Mouse (Mus musculus): Measurements from ENCODE around the gene 4921536K21Rik.

Gene 4921536K21Rik

DNA sequence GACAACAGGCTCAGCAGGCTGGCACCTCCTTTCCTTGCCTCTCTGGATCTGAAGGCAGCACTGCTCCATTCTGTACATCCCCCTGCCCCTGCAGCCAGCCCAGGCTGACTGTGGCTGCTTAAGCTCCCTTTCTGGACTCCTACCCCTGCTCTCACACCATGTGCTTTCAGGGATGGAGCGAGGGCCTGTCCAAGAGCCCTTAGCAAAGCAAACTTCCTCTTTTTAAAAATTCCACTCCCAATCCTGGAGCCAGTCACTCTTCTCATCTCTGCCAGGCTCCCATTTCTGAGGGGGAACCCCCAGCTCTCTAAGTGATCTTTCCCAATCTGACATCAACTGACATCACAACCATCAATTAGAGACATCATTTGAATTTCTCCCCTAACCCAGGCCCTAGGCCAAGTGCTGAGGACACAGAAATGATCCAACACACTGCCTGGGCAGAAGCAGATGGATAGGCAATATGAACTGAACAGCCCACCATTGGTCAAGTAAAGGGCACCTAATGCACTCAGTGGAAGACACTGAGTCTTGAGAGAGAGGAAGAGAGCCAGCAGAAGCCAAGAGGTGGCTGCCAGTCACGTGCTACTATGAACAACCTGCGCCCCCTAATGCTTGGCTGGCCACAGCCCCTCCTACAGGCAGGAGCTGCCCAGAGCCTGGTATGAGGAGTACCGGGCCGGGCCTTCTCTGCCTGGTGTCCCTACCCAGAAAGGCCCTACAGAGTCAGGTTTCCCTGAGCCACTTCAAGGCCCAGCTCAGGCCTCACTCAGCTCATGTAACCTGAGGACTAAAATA is 15.8 kb upstream of the 4921536K21Rik start:
- DNase-seq (ENCODE audit: low read depth), result peak; percentile 60

DNA sequence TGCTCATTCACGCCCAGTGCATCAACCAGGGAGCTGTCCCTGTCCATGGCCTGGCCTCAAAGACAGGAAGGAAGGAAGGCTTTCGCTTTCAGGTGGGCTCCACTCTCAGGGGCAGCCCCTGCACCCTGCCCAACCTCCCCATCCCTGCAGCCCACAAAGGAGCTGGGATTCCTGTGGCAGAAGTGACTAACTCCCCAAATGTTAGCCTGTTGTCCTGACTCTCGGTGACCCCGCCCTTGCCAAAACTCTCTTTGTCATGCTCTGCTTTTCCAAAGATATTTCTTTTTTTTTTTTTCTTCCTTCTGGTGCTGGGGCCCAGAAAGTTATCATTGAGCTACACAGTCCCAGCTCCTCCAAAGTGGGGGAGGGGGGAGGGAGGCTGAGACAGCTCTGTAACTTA is 14.3 kb upstream of the 4921536K21Rik start:
- peak; percentile 45 for DNase-seq (ENCODE audit: low read depth)

DNA sequence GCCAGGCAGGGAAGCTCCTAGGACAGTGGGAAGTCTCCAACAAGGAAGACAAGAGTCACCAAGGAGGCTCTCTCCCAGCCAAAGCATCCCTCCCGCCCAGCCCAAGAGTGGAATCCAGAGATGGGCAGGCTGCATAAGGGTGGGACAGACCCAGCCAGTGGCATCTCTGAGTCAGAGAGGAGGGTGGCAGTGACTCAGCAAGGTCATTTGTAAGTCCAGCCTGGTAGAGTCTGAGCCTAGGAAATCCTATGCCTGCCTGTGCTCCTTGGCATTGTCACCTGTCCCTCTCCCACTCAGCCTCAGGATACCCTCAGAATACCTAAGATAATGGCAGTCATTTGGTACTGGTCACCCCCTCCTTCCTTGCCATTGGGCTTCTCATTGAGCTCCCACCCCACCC is 10.5 kb upstream of the 4921536K21Rik start:
- DNase-seq (ENCODE audit: low read depth), result peak; percentile 23

- DNase-seq (ENCODE audit: low read depth), result no peak
Observed at GRCm38 (mm10) chr11:3904673-3905072, 9.8 kb upstream of the 4921536K21Rik start.

GRCm38 (mm10) chr11:3903046-3903445 is 8.1 kb upstream of the 4921536K21Rik start:
- DNase-seq (ENCODE audit: low read depth), result peak; percentile 81

- DNase-seq (ENCODE audit: low read depth), result no peak
Observed at GRCm38 (mm10) chr11:3902516-3902915, 7.6 kb upstream of the 4921536K21Rik start.

DNA sequence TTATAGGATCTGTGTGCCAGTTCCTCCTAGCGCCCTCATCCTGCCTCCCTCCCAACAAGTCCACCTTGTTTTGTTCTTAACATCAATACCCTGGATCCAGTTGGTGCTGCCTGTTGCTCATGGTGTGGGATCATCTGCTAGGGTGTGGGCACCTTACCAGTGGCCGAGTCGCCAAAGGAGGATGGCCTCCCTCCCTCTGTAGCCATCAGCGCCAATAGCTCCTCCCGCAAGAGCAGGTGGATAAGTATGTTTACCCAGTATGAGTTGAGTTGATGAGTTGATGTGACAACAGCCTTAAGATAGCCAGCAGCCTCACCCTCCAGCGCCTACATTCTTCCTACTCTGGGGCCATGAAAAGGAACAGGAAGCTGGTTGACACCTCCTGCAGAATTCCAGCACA is 5.4 kb upstream of the 4921536K21Rik start:
- no peak for DNase-seq (ENCODE audit: low read depth)

DNA sequence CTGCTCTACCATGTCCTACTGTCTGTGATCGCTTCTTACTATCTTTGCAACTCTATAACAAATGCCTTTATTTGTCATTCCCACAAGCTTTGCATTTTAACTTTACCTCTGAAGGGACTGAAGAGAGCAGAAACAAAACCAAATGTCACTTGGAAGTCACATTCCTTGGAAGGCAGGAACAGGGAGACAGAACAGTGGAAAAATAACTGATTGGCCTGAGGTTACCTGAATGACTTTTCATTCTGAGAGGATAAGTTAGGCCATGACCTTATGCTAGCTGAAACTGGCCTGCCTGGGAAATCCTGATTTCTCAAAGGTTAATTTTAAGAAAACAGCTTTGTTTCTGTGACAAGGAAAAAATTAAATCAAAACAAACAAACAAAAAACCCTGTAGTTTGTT is 1.0 kb upstream of the 4921536K21Rik start:
- DNase-seq (ENCODE audit: low read depth), result no peak

- no peak for DNase-seq (ENCODE audit: low read depth)
Observed at GRCm38 (mm10) chr11:3895458-3895857, 560 bp upstream of the 4921536K21Rik start.

DNA sequence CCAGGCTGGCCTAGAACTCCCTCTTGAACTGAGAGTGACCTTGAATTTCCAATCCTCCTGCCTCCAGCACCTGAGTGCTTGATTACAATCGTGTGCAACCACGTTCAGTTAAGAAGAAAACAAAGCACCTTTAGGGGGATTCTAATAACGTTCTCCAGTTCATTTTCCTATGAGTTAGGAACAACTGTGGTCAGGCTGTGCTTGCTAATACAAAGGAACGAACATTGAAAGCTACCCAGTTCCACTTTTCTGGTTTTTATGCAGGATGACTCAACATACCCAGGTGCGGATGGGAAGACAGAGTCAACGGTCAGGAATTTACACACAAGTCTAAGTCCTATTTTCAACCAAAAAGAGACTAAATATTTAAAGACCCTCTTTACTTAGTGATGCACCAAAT is 928 bp downstream of the 4921536K21Rik start:
- no peak for DNase-seq (ENCODE audit: low read depth)

- DNase-seq (ENCODE audit: low read depth), result no peak
Observed at GRCm38 (mm10) chr11:3887331-3887730, 7.6 kb downstream of the 4921536K21Rik start.

GRCm38 (mm10) chr11:3883711-3884110 is 11.2 kb downstream of the 4921536K21Rik start:
- no peak for DNase-seq (ENCODE audit: low read depth)

DNA sequence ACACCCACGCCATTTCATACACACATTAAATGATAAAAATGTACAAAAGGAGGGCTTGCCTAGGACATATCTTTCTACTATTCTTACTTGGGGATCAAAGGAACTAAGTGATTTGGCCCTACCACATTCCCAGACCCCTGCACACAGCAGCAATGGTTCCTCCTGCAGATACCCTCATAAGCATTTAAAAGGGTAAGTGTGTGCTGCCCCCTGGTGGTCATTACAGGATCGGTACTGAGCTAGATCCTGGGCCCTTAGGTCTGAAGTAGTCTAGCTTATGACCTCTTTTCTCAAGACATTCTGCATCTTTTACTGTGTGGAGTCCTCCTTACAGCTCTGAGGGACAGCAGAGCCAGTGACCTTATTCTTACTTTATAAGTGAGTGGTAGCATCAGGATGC is 15.1 kb downstream of the 4921536K21Rik start:
- DNase-seq (ENCODE audit: low read depth), result peak; percentile 91

DNA sequence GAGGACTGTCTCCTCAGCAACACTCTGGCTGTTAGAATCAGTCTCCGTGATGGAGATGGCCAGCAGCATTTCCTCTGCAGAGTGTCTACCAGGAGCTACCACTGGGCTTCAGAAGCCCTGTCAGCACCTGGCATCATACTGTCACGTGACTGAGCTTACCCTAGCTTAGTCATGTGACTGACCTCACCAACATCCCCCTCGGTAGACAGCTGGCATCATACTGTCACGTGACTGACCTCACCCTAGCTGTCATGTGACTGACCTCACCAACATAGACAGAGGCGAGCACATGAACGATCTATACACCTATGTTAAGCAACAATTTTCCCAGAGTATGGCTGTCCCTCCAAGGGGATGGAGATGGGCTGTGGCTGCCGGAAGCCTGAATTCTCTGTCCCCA is 16.2 kb downstream of the 4921536K21Rik start:
- DNase-seq (ENCODE audit: low read depth), result no peak

- no peak for DNase-seq (ENCODE audit: low read depth)
Observed at GRCm38 (mm10) chr11:3876419-3876818, 18.5 kb downstream of the 4921536K21Rik start.

- DNase-seq (ENCODE audit: low read depth), result no peak
Observed at GRCm38 (mm10) chr11:3864343-3864742, 30.6 kb downstream of the 4921536K21Rik start.

DNA sequence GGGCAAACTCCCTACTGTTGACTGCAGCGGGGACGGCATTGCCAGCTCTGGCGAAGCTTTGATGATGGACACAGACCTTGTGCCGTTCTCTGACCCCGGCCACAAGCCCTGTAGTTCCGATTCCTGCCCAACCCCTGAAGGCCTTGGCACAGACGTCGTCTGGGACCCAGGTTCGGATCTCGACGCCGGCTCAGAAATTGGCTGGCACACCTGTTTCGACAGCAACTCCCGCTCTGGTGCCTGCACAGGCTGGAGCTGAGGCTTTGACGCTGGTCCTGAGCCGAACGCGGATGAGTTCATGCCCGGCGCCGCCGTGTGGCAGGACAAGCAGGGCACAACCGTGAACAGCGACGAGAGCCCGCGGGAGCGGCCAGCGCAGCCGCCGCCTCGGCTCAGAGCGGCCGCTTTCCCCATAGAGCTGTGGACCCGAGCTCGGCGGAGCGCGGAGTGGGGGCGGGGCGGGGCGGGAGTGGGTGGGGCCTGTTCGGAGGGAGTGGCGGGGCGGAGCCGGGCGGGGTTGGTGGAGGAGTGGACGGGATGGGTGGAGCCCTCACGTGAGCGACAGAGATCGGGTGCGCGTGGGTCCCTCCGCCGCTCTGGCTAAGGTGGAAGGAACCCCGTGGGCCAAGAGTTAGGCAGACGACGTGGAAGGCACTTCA is 31.3 kb downstream of the 4921536K21Rik start, which contains the start of gene Osbp2:
TSS of gene Osbp2 (minus strand) at position 450 of the 659 bp plus-strand sequence.
- DNase-seq (ENCODE audit: low read depth), result peak; percentile 43

DNA sequence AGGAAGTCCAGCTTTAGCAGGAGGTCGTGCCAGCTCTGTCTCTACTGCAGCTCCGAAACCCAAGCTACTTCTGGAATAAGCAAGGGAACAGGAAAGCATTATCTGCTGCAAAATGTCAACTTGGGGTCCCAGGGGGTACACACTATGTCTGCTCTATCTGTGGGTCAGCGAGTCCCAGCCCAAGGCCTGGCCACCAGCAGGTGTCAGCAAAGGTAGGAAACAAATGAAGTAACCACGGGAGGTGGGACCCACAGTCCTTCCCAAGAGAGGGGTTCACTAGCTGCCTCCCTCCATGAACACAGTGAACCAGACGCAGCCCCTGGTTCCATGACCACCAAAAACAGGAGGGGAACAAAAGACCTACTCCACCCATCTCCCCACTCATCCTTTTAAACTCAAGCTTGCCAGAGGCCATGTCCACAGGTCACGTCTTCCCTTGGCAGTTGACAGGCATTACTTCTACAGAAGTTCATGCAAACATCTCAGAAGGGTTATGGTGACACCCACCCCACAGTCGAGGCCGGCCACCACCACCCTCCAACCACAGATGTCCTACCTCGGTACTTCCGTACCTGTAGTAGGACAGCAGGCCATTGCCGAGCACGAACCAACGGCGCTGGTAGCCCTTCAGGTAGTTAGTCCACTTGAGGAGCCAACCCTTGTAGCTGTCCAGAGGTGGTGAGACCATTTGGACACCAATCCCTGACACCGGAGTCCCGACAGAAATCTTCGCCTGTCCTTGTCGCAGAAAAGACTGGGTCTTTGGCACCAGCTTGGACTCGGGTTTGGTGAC is 32.0 kb downstream of the 4921536K21Rik start:
- no peak for DNase-seq (ENCODE audit: low read depth)

DNA sequence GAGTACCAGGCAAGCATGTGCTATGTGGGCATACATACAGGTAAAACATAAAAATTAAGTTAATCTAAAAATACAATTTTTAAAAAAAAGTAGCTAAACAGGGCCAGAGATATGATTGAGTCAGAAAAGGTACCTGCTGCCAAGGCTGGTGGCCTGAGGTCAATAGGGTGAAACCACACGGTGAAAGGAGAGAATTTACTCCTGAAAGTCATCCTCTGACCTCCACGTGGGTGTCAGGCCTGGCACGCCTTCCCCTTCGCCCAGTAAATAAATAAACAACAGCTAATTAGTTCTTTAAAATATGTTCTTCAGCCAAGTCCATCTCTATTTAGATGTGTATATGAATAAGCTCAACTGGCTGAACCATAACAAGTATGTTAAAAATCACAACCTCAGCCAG is 34.5 kb downstream of the 4921536K21Rik start:
- peak; percentile 14 for DNase-seq (ENCODE audit: low read depth)

GRCm38 (mm10) chr11:3859778-3860177 is 35.1 kb downstream of the 4921536K21Rik start:
- DNase-seq (ENCODE audit: low read depth), result peak; percentile 37

DNA sequence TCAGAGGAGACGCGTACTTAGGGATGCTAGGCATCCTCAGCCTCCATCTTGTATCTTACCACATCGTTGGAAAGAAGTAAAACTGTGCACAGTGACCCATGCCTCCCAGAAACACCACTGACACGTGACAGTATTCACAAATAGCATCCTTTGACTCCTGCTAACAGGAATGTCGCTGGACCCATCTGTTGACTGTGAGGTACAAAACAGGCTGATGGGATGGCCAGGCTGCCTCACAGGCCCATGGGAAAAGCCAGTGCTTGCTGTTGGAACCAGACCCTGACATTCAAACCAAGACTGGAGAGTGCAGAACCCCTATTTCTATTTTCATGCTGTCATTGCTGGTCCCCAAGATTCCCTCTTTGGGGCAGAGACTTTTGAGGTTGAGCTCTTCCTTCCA is 37.0 kb downstream of the 4921536K21Rik start:
- DNase-seq (ENCODE audit: low read depth), result no peak

- peak; percentile 73 for DNase-seq (ENCODE audit: low read depth)
Observed at GRCm38 (mm10) chr11:3855846-3856245, 39.1 kb downstream of the 4921536K21Rik start.

- no peak for DNase-seq (ENCODE audit: low read depth)
Observed at GRCm38 (mm10) chr11:3854156-3854555, 40.7 kb downstream of the 4921536K21Rik start.

Measured in NIH3T3 (cell line).